Mouse (Mus musculus) heart, adult 18-20 months (tissue): ENCODE results near the gene Pih1d1. TPM values are rescaled to one million over a fixed set of nuclear protein-coding genes. Genes with fewer than 3 reads are reported as not detected.

Experiments used
- DNase-seq, 2 experiments: peaks; one replicate each; pipeline ENCODE4 v3.0.0; 2021 to 2022; ENCODE audit warnings: mixed read lengths in 1 of 2
- total RNA-seq, 2 experiments: library from RNA; stranded (reverse); gene quantifications; 2 replicates each; pipeline ENCODE4 v1.2.3; 2021

The Pih1d1 gene
- total RNA-seq, 2 experiments from 2014 or later, result 35.5 to 42.7 TPM

GRCm38 (mm10) chr7:45126147-45126843 is 27.8 kb upstream of the Pih1d1 start:
- DNase-seq, result no peak

DNA sequence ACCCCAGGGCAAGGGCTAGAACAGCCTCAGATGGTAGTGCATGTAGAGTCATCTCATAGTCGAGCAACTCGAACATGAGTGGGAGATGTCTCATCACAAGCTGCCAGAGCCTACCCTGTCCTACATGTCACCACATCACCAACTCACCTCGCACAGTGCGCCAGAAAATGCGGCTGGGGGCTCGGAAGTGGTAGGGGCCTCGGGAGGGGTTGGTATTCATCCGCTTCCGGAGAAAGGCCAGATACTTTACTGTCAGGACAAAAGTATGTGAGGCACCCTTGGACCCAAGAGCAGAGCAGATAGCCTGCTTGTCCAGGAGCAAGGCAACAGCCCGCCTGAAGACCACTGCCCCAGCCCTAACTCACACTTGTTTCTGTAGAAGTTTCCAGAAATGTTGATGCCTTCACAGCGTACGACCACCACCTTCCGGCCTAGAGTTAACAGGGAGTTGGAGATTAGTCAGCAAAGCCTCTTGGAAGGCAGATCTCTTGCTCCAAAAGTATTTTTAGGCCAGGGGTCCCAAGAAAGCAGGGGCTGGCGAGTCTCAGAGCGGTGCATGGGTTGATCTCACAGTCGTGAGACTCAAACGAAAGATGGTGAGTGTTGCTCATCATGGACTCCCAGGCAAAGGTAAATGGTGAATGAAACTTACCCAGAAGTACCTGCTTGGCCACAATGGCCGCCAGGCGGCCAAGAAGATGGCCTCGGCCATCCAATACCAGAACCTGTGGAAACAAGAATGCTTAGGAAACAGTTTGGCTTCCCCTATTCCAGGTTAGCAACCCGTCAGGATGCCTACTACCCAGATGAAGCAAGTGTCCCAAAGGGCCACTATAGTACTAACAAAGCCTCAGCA is 27.0 kb upstream of the Pih1d1 start:
- no peak for DNase-seq

- DNase-seq, result no peak
Observed at GRCm38 (mm10) chr7:45127700-45128224, 26.3 kb upstream of the Pih1d1 start.

- peak; percentile 99 to 100 for DNase-seq
Observed at GRCm38 (mm10) chr7:45128624-45129246, 25.4 kb upstream of the Pih1d1 start, which contains the start of gene Rpl13a. Gene Rpl13a (minus strand): TSS chr7:45128761.

- DNase-seq, result peak in 1 of 2 experiments; percentile 63
Observed at GRCm38 (mm10) chr7:45129318-45129717, 24.8 kb upstream of the Pih1d1 start.

DNA sequence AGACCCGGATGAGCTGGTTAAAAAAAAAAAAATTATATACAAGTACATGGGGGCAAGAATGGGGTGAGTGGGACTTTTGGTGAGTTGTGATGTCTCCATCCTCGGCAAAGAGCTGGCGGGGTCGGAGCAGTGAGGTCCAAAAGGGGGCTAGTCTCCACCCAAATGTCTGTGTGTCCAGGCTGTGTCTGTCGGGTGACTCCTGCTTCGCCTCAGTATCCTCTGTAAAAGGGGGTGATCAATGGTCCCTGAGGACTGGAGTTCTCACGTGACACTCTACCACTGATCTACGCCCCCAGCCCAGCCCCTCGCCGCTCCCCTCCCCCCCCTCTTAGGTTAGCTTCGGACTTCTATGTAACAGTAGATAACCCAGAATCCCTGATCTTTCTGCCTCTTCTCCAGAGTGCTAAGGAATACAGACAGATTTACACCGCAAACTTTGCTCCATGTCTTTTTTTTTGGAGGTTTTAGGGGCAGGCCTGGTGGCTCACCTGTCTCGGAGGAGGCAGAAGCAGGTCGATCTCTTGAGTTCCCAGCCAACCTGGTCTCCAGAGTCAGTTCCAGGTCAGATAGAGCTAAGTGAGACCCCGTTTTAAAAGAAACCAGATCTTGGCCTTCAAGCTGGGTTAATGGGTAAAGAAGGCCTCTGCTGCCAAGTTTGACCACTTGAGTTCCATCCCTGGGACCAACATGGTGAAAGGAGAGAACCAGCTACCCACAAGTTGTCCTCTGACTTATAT is 24.2 kb upstream of the Pih1d1 start:
- no peak for DNase-seq

DNA sequence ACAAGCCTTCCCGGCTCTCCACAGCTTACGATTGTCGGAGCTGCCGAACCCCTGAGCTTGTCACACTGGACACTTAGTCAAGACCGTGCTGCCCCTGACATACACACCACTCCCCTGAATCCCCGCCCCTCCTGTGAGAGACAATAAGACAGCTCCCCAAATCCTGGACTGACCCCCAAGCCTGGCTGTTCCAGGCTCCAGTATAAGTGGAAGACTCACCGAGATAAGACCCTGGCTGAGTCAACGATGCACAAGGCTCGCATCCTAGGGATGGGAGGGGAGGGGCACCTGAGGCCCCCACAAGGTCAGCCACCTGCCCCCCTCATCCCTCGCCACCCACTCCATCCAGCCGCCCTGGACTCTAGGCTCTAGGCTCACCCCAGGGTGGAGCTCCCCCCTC is 22.3 kb upstream of the Pih1d1 start:
- no peak for DNase-seq

- DNase-seq, result no peak
Observed at GRCm38 (mm10) chr7:45133446-45134159, 20.5 kb upstream of the Pih1d1 start.

DNA sequence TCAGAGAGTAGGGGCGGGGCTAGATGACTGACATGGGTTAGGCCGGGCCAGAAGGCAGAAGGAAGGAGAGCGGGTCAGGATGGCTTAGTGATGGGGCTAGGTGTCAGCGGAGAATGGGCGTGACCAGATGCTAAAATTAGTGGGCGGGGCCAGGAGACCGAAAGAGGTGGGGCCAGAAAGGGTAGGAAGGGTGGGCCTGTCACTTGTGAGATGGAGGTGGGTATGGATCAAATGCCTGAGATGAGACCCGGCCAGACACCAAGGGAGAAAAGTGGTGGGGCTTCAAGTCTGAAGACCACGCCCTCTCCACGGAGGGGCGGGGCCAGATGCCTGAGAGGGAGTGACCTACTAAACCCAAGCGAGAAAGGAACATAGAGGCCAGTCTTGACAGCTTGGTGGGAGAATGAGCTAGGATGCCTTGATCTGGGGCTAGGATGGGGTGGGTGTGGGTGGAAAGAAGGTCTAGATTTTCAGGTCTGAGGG is 19.5 kb upstream of the Pih1d1 start:
- DNase-seq, result peak in 1 of 2 experiments; percentile 48

DNA sequence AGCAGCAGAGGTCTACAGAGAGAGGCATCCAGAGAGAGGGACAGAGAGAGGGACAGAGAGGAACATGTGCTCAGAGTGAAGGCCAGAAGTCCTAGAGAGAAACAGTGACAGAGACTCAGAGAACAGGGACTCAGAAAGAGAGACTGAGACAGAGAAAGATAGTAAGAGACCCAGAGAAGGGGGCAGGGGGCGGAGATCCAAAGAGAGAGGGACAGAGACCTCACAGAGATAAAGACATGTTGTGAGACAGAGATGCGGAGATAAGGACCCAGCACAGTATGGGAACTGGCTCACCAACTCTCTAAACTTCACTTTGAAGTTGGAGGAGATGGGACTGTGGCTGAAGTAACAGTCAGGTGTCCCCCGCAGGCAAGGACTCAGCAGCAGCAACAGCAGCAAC is 18.7 kb upstream of the Pih1d1 start:
- no peak for DNase-seq

DNA sequence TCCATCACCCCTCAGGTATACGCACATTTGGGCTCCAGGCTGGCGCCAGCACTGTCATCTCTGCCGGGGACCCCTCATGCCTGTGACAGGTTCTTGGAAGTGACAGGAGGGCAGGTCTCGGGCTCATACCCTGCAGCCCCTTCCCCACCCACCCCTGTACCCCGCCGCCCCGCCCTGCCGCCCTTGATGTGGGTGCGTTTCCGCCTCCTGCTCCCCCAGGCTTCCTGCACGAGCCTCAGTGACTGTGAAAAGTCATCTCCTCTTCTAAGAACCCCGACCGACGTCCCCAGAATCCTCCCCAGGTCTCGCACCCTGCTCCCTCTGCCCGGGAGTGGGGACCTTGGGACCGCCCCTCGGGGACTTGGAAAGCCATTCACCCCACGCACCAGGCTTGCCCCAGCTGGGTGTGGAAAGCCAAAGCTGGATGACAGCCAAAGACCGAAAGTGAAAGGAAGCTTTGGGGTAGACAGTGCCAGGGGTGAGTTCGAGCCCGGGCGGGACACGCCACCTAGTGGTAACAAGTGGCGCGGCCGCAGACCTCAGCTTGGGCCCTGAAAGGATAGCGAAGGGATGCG is 18.0 kb upstream of the Pih1d1 start, which contains the start of the genes Gm45713 and Flt3l:
Gm45713 (minus strand) TSS at position 239 of the 575 bp plus-strand sequence.
Flt3l (minus strand) TSS at position 440 of the 575 bp plus-strand sequence.
- peak; percentile 96 to 97 for DNase-seq

GRCm38 (mm10) chr7:45137171-45138006 is 16.7 kb upstream of the Pih1d1 start:
- no peak for DNase-seq

DNA sequence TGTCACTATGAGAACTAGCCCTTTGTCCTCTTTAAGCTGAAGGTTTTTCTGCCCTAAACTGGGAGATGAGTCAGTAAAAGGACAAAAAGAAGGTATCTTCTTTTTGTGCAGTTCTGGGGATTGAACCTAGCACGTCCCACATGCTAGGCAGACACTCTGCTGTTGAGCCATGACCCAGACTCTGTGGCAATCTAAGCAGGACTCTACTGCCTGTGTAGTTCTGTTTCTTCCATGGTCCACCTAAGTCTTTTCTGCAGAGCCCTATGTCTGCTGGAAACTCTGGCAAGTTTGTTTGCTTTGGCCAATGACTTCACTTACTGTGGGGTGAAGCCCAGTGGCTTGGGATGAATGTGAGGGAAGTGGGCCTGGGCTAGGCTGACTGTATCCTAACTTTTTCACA is 15.7 kb upstream of the Pih1d1 start:
- no peak for DNase-seq

- no peak for DNase-seq
Observed at GRCm38 (mm10) chr7:45139904-45140723, 14.0 kb upstream of the Pih1d1 start.

GRCm38 (mm10) chr7:45141319-45141718 is 12.8 kb upstream of the Pih1d1 start:
- no peak for DNase-seq

DNA sequence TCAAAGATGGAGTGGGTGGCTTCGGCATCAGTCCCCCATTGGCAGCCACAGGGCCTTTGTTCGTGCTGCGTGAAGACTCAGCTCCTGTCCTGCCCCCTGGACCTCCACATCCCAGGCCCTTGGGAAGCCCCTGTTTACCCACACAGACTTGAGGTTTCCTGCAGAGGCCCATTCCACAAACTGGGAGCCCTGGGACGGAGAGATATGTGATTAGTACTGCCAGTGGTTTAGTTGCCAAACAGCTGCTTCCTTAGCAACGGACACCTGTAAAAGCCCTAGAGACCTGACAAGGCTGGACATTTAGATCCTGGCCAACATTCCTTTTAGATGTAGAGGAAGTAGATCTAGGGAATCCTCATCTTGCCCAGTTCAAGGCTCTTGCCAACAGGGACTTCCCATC is 12.2 kb upstream of the Pih1d1 start:
- DNase-seq, result no peak

- DNase-seq, result peak in 1 of 2 experiments; percentile 66
Observed at GRCm38 (mm10) chr7:45144368-45145174, 9.5 kb upstream of the Pih1d1 start.

DNA sequence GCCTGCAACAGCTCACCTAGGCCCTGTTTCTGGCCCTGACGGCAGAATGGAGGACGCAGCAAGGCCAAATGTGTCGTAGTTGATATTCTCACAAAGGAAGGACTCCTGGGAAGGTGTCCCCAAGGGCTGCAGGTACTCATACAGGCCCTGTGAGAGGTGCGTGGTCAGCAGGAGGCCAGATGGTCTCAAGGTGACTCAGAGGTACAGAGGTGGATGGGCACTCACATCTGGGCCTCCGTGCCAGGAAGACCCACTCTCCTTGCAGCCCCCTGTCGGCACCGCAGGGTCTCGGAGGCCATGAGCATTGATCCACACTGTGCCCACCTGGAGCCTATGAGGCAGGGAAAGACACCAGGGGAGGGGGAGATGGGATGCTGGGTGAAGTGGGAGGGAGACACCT is 8.6 kb upstream of the Pih1d1 start:
- DNase-seq, result no peak
